Mouse (Mus musculus) testis, adult 2 months (tissue): Measurements from ENCODE around the gene Mbnl2. TPM values are rescaled to one million over a fixed set of nuclear protein-coding genes. Genes with fewer than 3 reads are reported as not detected.

Experiments used
- H3K27ac ChIP-seq: fragments of 200-500 bp; 2 replicates; pipeline ENCODE4 v1.5.1; 2012; ENCODE audit warnings: low read depth, low read length; ENCODE audit not compliant: control insufficient read depth, insufficient read depth
- H3K27me3 ChIP-seq: fragments of 200-500 bp; 2 replicates; pipeline ENCODE4 v1.6.1; 2012; ENCODE audit warnings: mild to moderate bottlenecking, low read length, moderate library complexity; ENCODE audit not compliant: control insufficient read depth, insufficient read depth
- H3K36me3 ChIP-seq: fragments of 200-500 bp; 2 replicates; pipeline ENCODE4 v1.6.1; 2012; ENCODE audit warnings: mild to moderate bottlenecking, low read length; ENCODE audit not compliant: control insufficient read depth, insufficient read depth
- H3K4me1 ChIP-seq: fragments of 200-500 bp; 2 replicates; pipeline ENCODE4 v1.6.1; 2012; ENCODE audit warnings: low read length; ENCODE audit not compliant: control insufficient read depth, insufficient read depth
- H3K4me3 ChIP-seq: fragments of 200-500 bp; 2 replicates; pipeline ENCODE4 v1.5.1; 2012; ENCODE audit warnings: low read depth, mild to moderate bottlenecking, low read length, moderate library complexity, mixed read lengths; ENCODE audit not compliant: control insufficient read depth
- CTCF ChIP-seq: fragments of 200-500 bp; IDR thresholded peaks from 2 replicates; pipeline ENCODE4 v1.5.1; 2012; ENCODE audit warnings: low read depth, mild to moderate bottlenecking, inconsistent platforms, low read length, moderate library complexity; ENCODE audit not compliant: control insufficient read depth, insufficient read depth, insufficient replicate concordance
- POLR2A ChIP-seq: fragments of 200-500 bp; IDR thresholded peaks from 2 replicates; pipeline ENCODE4 v1.6.1; 2012; ENCODE audit warnings: low read depth, mild to moderate bottlenecking, inconsistent platforms, low read length, moderate library complexity; ENCODE audit not compliant: control insufficient read depth
- polyA plus RNA-seq: library from polyadenylated mRNA; depleted of rRNA; stranded (reverse); fragments of >200 nt; gene quantifications from 2 replicates; pipeline ENCODE4 v1.2.3, GENCODE M21; 2012

Gene Mbnl2
- polyA plus RNA-seq, 1 experiment: 14.7 TPM

GRCm38 (mm10) chr14:120463938-120464727, 188.7 kb downstream of the Mbnl2 start:
- Histone ChIP-seq H3K36me3 (no peaks in the 10 kb centered on the region), H3K27me3 (no peaks in the 10 kb centered on the region), H3K27ac (no peak overlapping the region), H3K4me3 (no peak overlapping the region), H3K4me1 (peaks cover 1% of the 10 kb centered on the region)
- TF ChIP-seq POLR2A: no peak
- no peak for TF ChIP-seq CTCF

- Histone ChIP-seq H3K27ac (no peak overlapping the region), H3K4me3 (no peak overlapping the region)
- TF ChIP-seq POLR2A: no peak
- TF ChIP-seq CTCF: no peak
These were observed 191.3 kb downstream of the Mbnl2 start for GRCm38 (mm10) chr14:120466816-120467215.

GRCm38 (mm10) chr14:120469126-120469790, 193.8 kb downstream of the Mbnl2 start:
- H3K27ac ChIP-seq: no peak overlapping the region
- peaks cover 2% of the 10 kb centered on the region; the same call in 1 of the 2 replicates for H3K27me3 ChIP-seq
- no peak for TF ChIP-seq POLR2A
- no peak for TF ChIP-seq CTCF
- H3K4me1 ChIP-seq: peaks cover 12% of the 10 kb centered on the region
- H3K4me3 ChIP-seq: no peak overlapping the region
- no peaks in the 10 kb centered on the region for H3K36me3 ChIP-seq

More at GRCm38 (mm10) chr14:120466816-120467215, 191.3 kb downstream of the Mbnl2 start:
- peaks cover 2% of the 10 kb centered on the region; the same call in 1 of the 2 replicates for H3K27me3 ChIP-seq
- peaks cover 8% of the 10 kb centered on the region for H3K4me1 ChIP-seq
- H3K36me3 ChIP-seq: no peaks in the 10 kb centered on the region

GRCm38 (mm10) chr14:120476186-120476697, 200.8 kb downstream of the Mbnl2 start:
- Histone ChIP-seq H3K27ac (no peak overlapping the region), H3K4me1 (peaks cover 6% of the 10 kb centered on the region; the same call in 1 of the 2 replicates), H3K36me3 (no peaks in the 10 kb centered on the region), H3K4me3 (no peak overlapping the region), H3K27me3 (no peaks in the 10 kb centered on the region)
- TF ChIP-seq POLR2A (no peak), CTCF (no peak)

- Histone ChIP-seq H3K27ac (peak overlapping the region; percentile 99), H3K4me1 (peaks cover 6% of the 10 kb centered on the region; the same call in 1 of the 2 replicates), H3K36me3 (no peaks in the 10 kb centered on the region), H3K4me3 (peak overlapping the region; percentile 98), H3K27me3 (no peaks in the 10 kb centered on the region)
- TF ChIP-seq CTCF: no peak
- peak; percentile 89 for TF ChIP-seq POLR2A
These were observed 202.0 kb downstream of the Mbnl2 start for GRCm38 (mm10) chr14:120477288-120477981.

- TF ChIP-seq CTCF: no peak
- peak; percentile 87 for TF ChIP-seq POLR2A
- H3K4me3 ChIP-seq: peak within 1 kb of the TSS; percentile 98
- H3K27me3 ChIP-seq: no peaks in the 10 kb centered on the region
These were observed 202.6 kb downstream of the Mbnl2 start, which contains the start of gene Rap2a for GRCm38 (mm10) chr14:120477982-120478568. Gene Rap2a, plus strand, starts transcription at chr14:120478444.

GRCm38 (mm10) chr14:120478641-120479341, 203.3 kb downstream of the Mbnl2 start:
- no peaks in the 10 kb centered on the region for H3K27me3 ChIP-seq
- TF ChIP-seq CTCF (no peak), POLR2A (no peak)
- H3K27ac ChIP-seq: peak overlapping the region; percentile 12
- peak overlapping the region; percentile 98 for H3K4me3 ChIP-seq
- no peaks in the 10 kb centered on the region for H3K36me3 ChIP-seq
- peaks cover 4% of the 10 kb centered on the region; the same call in 1 of the 2 replicates for H3K4me1 ChIP-seq

More at GRCm38 (mm10) chr14:120477982-120478568, 202.6 kb downstream of the Mbnl2 start, which contains the start of gene Rap2a:
- H3K27ac ChIP-seq: peak within 1 kb of the TSS; percentile 99
- peaks cover 6% of the 10 kb centered on the region; the same call in 1 of the 2 replicates for H3K4me1 ChIP-seq
- H3K36me3 ChIP-seq: no peaks in the 10 kb centered on the region
